Mouse (Mus musculus): ENCODE data around the gene Hdac7.

DNA sequence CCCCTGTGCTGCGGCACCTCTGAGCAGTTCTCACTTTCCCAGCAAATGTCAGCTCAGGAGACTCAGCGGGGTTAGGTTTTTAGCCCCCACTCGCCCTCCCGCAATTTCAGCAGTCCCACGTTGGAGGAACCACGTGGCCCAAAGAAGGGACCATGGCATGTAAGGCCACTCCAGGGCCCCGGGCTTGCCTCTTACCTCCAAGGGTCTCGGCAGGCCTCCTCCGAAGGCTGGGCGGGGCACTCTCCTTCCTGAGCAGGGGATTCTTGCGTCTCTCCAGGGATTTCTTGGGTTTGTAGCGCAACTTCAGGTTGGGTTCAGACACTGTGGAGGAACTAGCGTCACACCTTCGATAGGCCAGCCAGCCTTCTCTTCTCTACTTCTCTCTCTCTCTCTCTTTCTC, 35.1 kb downstream of the Hdac7 start:
- TF ChIP-seq POLR2A (IDR thresholded peaks at IDR 0.05; ENCODE audit: insufficient read depth, low read depth, low read length) (no peak), CTCF (IDR thresholded peaks at IDR 0.05; ENCODE audit: insufficient read depth, low read depth, low read length) (no peak)

Data from olfactory bulb, adult 2 months (tissue).